In the genomic region with DNA sequence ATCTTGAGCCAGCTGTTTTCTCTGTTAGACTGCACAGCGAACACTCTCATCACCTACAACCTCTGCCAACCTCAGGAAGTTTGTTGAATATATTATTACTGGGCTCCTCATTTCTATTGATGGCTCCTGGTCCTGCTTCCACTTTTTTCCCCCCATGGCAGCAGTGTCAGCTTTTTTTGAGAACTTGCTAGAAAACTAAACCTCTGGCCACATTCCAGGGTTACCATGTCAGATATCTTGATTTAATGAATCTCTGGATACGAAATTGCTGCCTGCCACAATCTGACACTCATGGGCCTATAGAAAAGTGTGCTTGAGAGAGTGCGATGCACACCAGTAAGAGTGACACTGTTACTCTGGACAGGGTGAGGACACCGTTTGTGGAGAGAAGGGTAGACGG, we compare ENCODE assay signal across 19 mouse cellular contexts.
DNase-seq lines count a peak whose midpoint lies in the region; ATAC-seq and TF ChIP-seq lines count a peak whose summit lies in the region.
"Had no signal": no experiment of that assay in that cellular context is flagged by ENCODE, and none has a peak within 500 bp of the region (broad histone marks: within the 10 kb centered on the region; RNA-seq: fewer than 3 reads in every experiment).

No protein-coding gene starts in this region.

- no peaks in the 10 kb centered on the region for H3K27me3 ChIP-seq in forebrain, embryonic 15.5 days
- no peaks in the 10 kb centered on the region for H3K27me3 ChIP-seq in forebrain, postnatal 0 days (ENCODE audit: insufficient read depth, low read length)
- no peaks in the 10 kb centered on the region for H3K27me3 ChIP-seq in lung, embryonic 14.5 days (ENCODE audit: insufficient read depth, low read length)
- H3K27me3 ChIP-seq: forebrain, embryonic 13.5 days had no signal

- H3K36me3 ChIP-seq in forebrain, embryonic 15.5 days, result no peaks in the 10 kb centered on the region
- no peaks in the 10 kb centered on the region for H3K36me3 ChIP-seq in forebrain, postnatal 0 days (ENCODE audit: insufficient read depth)
- no peaks in the 10 kb centered on the region for H3K36me3 ChIP-seq in lung, embryonic 14.5 days (ENCODE audit: insufficient read depth)
- H3K36me3 ChIP-seq: embryonic facial prominence, embryonic 13.5 days; embryonic facial prominence, embryonic 15.5 days; forebrain, embryonic 10.5 days had no signal

- H3K9me3 ChIP-seq in forebrain, embryonic 15.5 days, result no peaks in the 10 kb centered on the region
- H3K9me3 ChIP-seq in forebrain, postnatal 0 days (ENCODE audit: low read length), result no peaks in the 10 kb centered on the region
- H3K9me3 ChIP-seq in lung, embryonic 14.5 days (ENCODE audit: low read depth, low read length), result no peaks in the 10 kb centered on the region
- H3K9me3 ChIP-seq: embryonic facial prominence, embryonic 13.5 days; embryonic facial prominence, embryonic 15.5 days; forebrain, embryonic 10.5 days; forebrain, embryonic 13.5 days had no signal

- H3K4me3 ChIP-seq in forebrain, embryonic 15.5 days, result no peak overlapping the region
- no peak overlapping the region for H3K4me3 ChIP-seq in forebrain, postnatal 0 days (ENCODE audit: low read depth, low read length)
- no peak overlapping the region for H3K4me3 ChIP-seq in lung, embryonic 14.5 days (ENCODE audit: low read depth, low read length)
- no peak overlapping the region for H3K4me3 ChIP-seq in lung, adult 2 months (replicated peaks; ENCODE audit: extremely low read depth, low read depth, low read length)
- H3K4me3 ChIP-seq: embryonic facial prominence, embryonic 13.5 days; embryonic facial prominence, embryonic 15.5 days; erythroblast, embryonic 14.5 days; forebrain, embryonic 10.5 days; forebrain, embryonic 13.5 days had no signal

- no peak overlapping the region for H3K27ac ChIP-seq in forebrain, embryonic 15.5 days (replicated peaks)
- H3K27ac ChIP-seq in forebrain, postnatal 0 days (ENCODE audit: low read depth, low read length), result no peak overlapping the region
- no peak overlapping the region for H3K27ac ChIP-seq in lung, embryonic 14.5 days (ENCODE audit: low read depth)
- H3K27ac ChIP-seq: embryonic facial prominence, embryonic 13.5 days; embryonic facial prominence, embryonic 15.5 days; forebrain, embryonic 10.5 days; forebrain, embryonic 13.5 days had no signal

- no peak for DNase-seq in forebrain, postnatal 0 days
- DNase-seq in lung, embryonic 14.5 days, result peak; percentile 14
- DNase-seq in lung, adult 2 months, result no peak
- DNase-seq: adrenal gland, adult 2 months; adrenal gland, postnatal 10 days; adrenal gland, postnatal 25 days; cerebellum, adult 11 months; cerebellum, adult 18-20 months; cerebellum, adult 8-10 months; cerebellum, adult 9-11 months; cerebellum, postnatal 14 days; cerebellum, postnatal 36 days; embryo, embryonic 11 days had no signal

- H3K9ac ChIP-seq in forebrain, embryonic 15.5 days (replicated peaks), result no peak overlapping the region
- H3K9ac ChIP-seq in forebrain, postnatal 0 days, result no peak overlapping the region
- H3K9ac ChIP-seq in lung, embryonic 14.5 days, result no peak overlapping the region
- H3K9ac ChIP-seq: embryonic facial prominence, embryonic 13.5 days; embryonic facial prominence, embryonic 15.5 days; forebrain, embryonic 13.5 days had no signal

- 0 out of 2 replicates have a peak, but pooled peaks have one; percentile 19 for ATAC-seq in forebrain, embryonic 15.5 days (replicated peaks)
- ATAC-seq in forebrain, postnatal 0 days, result no peak
- ATAC-seq in lung, embryonic 14.5 days (ENCODE audit: insufficient read depth), result no peak
- ATAC-seq: forebrain, embryonic 13.5 days had no signal

- H3K4me2 ChIP-seq in forebrain, embryonic 15.5 days (replicated peaks), result no peak overlapping the region
- no peak overlapping the region for H3K4me2 ChIP-seq in forebrain, postnatal 0 days (ENCODE audit: low read depth)
- H3K4me2 ChIP-seq in lung, embryonic 14.5 days, result no peak overlapping the region
- H3K4me2 ChIP-seq: embryonic facial prominence, embryonic 13.5 days; embryonic facial prominence, embryonic 15.5 days; forebrain, embryonic 13.5 days had no signal

- peaks cover 19% of the 10 kb centered on the region for H3K4me1 ChIP-seq in forebrain, embryonic 15.5 days
- H3K4me1 ChIP-seq in forebrain, postnatal 0 days (ENCODE audit: insufficient read depth), result no peaks in the 10 kb centered on the region
- no peaks in the 10 kb centered on the region for H3K4me1 ChIP-seq in lung, embryonic 14.5 days (ENCODE audit: insufficient read depth)
- H3K4me1 ChIP-seq in lung, adult 2 months (ENCODE audit: control insufficient read depth, insufficient read depth, low read length), result no peaks in the 10 kb centered on the region
- H3K4me1 ChIP-seq: embryonic facial prominence, embryonic 15.5 days had no signal

- no peak for TF ChIP-seq CTCF in forebrain, postnatal 0 days (IDR thresholded peaks at IDR 0.05; ENCODE audit: low read depth)
- no peak for TF ChIP-seq CTCF in lung, embryonic 14.5 days (IDR thresholded peaks at IDR 0.05; ENCODE audit: low read depth)
- TF ChIP-seq CTCF in lung, adult 2 months (IDR thresholded peaks at IDR 0.05; ENCODE audit: insufficient read depth, low read length), result no peak

- TF ChIP-seq POLR2A in lung, adult 2 months (IDR thresholded peaks at IDR 0.05; ENCODE audit: borderline replicate concordance, extremely low read depth, low read depth, low read length), result no peak

- WGBS in forebrain, embryonic 15.5 days, result 60% methylated on average over 5 of the region's 5 CpGs
- WGBS in forebrain, postnatal 0 days, result 54% methylated on average over 5 of the region's 5 CpGs
- WGBS in lung, embryonic 14.5 days, result 70% methylated on average over 5 of the region's 5 CpGs
- 78% methylated on average over 5 of the region's 5 CpGs for WGBS in lung, adult 2 months
